Mouse (Mus musculus) erythroblast, embryonic 14.5 days (primary cell): Measurements from ENCODE around the gene Zfp358.

ENCODE experiments used
- GATA1 ChIP-seq: IDR thresholded peaks from 2 replicates; pipeline ENCODE4 v1.6.1; 2012; ENCODE audit warnings: low read length, inconsistent platforms, mixed read lengths
- TAL1 ChIP-seq: IDR thresholded peaks from 3 replicates; pipeline ENCODE4 v1.6.1; 2012; ENCODE audit warnings: low read length, inconsistent platforms, mixed read lengths

DNA sequence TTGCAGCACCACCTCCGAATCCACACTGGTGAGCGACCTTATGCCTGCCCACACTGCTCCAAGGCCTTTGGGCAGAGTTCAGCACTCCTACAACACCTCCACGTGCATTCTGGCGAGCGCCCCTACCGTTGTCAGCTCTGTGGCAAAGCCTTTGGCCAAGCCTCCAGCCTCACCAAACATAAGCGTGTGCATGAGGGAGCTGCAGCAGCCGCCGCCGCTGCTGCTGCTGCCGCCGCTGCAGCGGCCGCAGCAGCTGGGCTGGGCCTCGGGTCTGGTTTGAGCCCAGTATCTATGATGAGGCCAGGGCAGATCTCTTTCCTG is 3.5 kb downstream of the Zfp358 start:
- TF ChIP-seq GATA1 (no peak), TAL1 (no peak)
